Mouse (Mus musculus) left cerebral cortex, adult 9 months (tissue): ENCODE data around the gene Lpin2.

Experiments
- DNase-seq, 2 experiments: peaks; one replicate each; pipeline ENCODE4 v3.0.0; 2022; ENCODE audit warnings: low spot score in 2 of 2

Gene Lpin2

GRCm38 (mm10) chr17:71203998-71204808, 21.8 kb downstream of the Lpin2 start:
- no peak for DNase-seq

DNA sequence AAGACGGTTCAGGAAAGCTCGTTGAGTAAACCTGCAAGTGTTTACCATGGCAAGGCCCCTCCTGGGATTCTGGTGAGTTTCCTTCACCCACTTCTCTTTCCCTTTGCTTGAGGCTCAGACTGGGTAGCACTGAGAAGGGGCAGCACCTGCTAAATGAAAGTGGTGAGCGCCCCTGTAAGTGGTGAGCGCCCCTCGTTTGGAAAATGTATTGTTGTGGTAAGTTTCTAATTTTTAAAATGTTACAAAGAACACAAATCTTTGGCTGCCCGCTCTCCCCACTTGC, 22.4 kb downstream of the Lpin2 start:
- DNase-seq: no peak

DNA sequence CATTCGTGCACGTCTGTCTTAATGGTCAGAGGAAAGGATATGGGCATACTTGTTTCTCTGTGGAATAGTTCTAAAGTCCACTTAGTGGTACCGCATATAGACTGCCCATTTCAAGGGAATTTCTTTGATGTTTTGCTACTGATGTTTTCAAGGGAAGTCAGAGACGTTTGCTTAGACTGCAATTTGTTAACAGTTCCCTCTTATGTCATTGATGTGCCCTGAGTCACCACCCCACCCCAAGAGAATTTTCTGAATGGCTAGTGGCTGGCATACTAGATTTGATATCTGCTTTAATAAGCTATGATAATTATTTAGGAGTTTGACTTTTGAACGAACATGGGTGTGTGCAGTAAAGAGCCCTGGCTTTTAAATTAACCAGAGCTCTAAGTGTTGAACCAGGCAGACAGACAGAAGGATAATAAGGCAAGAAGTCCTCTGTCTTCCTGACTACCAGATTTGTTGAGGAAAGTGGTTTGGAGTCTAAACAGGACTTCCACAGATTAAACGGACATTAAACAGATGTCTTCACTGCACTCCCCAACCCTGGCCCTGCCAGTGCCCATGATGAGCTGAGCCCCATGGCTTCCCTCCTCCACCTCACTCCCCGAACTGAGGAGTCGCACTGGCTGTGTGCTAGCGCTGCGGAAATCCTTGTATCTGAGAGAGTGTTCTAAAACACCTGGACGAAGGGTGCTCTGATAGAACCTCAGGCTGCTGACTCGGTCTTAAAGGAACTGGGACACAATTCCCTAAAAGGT, 24.0 kb downstream of the Lpin2 start:
- DNase-seq: no peak

GRCm38 (mm10) chr17:71207268-71207667, 24.9 kb downstream of the Lpin2 start:
- DNase-seq: no peak

- no peak for DNase-seq
These were observed 26.0 kb downstream of the Lpin2 start for GRCm38 (mm10) chr17:71208376-71208775.

DNA sequence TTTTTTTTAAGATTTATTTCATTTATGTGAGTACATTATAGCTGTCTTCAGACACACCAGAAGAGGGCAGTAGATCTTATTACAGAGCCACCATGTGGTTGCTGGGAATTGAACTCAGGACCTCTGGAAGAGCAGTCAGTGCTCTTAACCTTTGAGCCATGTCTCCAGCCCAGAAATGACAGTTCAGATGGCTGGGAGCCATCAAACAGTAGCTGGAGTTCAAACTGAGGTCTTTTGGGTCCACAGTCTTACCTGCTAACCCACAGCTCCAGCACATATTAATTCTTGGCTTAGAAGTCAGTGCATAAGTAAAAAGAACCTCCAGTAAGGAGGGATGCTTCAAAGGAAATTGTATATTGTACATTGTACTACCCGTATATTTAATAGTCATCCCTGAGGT, 26.6 kb downstream of the Lpin2 start:
- DNase-seq: no peak

- no peak for DNase-seq
These were observed 27.6 kb downstream of the Lpin2 start for GRCm38 (mm10) chr17:71209936-71210335.

DNA sequence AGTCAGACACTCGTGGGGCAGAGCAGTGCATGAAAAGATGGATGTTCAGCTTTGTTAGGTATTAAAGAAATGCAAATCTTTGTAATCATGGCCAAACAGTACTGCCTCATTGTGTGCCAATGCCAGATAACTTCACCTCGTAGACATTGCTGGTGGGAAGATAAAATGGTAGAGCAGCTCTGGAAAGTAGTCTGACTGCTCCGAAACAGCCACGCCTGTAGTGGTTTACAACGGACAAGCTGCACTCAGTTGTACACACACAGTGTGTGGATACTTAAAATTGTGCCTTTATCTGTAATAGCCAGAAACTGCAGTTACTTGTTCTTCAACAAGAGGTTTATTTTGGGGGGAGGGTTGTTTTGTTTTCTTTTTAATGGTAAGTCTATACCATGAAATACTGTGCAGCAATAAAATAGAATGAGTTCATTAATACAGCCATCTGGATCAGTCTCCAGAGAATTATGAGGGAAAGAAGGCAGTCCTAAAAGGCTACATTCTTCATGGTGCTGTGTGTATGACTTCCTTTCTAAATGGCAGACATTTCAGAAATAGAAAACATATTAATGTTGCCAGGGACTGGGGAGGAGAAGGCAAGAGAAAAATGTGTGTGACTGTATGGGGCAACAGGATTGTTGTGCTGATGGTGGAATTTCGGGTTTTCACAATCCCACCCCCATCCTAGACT, 29.7 kb downstream of the Lpin2 start:
- no peak for DNase-seq

GRCm38 (mm10) chr17:71213666-71214065, 31.3 kb downstream of the Lpin2 start:
- no peak for DNase-seq

DNA sequence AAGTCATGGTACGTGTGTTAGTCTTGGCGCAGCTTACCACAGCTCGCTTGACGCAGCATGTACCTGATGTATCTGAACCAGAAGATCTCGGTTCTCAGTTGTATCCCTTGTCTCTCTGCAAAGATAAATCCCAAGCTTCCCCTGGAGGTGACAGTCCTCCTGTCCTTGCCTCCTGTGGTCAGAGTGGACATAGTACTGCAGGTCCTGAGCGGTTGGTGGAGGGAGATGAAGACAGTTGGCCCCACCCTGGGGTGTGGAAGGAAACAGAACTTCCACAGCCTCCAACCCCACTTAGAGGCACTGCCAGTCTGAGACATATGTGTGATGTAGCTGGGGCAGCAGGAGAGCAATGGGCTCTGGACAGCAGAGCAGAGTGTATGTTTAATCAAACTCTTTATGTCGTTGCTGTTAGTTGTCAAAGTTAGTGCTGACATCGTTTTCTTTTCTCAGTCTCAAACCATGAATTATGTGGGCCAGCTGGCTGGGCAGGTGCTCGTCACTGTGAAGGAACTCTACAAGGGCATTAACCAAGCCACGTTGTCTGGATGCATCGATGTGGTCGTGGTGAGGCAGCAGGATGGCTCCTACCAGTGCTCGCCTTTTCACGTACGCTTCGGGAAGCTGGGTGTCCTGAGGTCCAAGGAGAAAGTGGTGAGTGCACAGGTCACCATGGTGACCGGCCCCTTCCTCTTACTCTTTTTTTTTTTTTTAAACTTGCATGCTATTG, 32.3 kb downstream of the Lpin2 start:
- DNase-seq: no peak

DNA sequence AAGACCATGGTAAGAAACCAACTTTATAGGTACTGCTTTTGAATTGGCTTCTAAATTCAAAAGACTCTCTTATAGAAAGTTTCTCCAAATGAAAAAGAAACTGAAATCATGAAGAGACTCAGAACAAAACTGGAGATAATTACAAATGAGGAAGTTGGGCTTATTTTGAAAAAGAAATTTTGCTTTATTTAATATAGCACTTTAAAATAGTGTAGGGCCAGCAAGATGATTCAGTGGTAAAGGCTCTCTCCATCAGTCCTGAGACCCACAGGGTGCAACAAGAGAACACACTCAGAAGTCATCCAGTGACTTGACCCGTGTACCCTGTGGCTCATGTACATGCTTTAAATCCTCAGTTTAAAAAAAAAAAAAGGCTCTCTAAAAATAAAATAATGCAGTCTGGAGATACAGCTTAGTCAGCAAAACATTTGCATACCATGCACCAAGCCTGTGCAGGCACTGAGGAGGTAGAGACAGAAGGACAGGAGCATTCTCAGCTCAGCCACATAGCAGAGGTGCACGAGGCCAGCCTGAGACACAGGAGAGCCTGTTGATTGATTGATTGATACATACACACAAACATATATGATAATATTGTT, 33.0 kb downstream of the Lpin2 start:
- DNase-seq: no peak

GRCm38 (mm10) chr17:71216263-71216662, 33.9 kb downstream of the Lpin2 start:
- DNase-seq: no peak

- DNase-seq: no peak
These were observed 34.8 kb downstream of the Lpin2 start for GRCm38 (mm10) chr17:71217111-71217685.

- DNase-seq: no peak
These were observed 39.0 kb downstream of the Lpin2 start for GRCm38 (mm10) chr17:71221383-71221782.

DNA sequence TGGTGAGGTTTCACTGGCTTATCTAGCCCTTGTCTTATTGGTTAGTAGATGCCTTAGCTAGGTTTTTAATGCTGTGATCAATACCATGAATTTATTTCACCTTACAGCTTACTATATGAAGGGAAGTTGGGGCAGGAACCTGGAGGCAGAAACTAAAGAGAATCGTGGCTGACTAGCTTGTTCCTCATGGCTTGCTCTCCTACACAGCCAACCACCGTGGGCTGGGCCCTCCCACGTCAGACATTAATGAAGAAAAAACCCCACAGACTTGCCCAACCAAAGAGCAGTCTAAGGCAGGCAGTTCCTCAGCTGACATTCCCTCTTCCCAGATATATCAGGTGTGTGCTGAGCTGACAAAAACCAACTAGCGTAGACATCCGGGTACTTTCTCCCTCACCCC, 41.3 kb downstream of the Lpin2 start:
- DNase-seq: peak in 1 of 2 experiments; percentile 19

DNA sequence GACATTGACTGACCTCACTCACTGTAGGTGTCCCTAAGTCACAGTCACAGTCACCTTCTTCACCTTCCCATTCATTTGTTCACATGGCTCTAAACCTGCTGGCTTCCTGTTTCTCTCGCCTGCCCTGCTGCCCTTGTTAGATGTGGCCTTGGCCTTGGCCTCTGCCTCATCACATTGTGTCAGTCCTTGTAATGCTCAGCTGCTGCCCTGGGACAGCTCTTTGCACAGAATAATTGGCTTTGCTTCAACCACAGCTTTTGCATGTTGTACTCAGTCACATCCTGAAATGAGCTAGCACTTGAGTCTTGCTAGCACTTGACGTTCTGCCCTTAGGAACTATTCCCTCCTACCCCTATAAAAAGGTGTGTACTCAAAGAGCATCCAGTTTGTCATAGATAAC, 42.2 kb downstream of the Lpin2 start:
- no peak for DNase-seq

GRCm38 (mm10) chr17:71225091-71225490, 42.7 kb downstream of the Lpin2 start:
- DNase-seq: no peak

DNA sequence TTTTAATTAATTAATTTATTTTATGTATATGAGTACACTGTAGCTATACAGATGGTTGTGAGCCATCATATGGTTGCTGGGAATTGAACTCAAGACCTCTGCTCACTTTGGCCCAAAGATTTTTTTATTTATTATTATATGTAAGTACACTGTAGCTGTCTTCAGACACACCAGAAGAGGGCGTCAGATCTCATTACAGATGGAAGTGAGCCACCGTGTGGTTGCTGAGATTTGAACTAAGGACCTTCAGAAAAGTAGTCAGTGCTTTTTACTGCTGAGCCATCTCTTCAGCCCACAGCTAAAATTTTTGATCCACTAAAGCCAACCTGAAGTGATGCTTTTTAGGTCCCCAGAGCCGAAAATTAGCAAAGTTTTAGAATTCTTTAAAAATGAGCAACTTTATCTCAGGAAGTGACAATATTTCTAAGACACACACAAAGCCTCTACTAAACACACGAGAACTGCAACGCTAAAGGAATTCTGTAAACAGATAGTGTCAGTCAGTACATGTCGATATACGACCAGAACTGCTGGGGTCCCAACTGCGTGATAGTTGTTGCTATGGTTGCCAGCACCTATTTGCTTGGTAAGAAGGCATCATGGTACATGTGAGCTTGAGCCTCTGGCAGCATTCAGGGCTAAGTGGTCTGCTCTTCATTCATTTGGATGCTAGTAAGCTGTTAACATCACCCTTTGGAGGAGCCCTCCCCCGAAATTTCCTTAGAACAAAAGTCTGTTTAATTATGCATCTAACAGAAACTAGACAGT, 45.0 kb downstream of the Lpin2 start:
- DNase-seq: no peak

DNA sequence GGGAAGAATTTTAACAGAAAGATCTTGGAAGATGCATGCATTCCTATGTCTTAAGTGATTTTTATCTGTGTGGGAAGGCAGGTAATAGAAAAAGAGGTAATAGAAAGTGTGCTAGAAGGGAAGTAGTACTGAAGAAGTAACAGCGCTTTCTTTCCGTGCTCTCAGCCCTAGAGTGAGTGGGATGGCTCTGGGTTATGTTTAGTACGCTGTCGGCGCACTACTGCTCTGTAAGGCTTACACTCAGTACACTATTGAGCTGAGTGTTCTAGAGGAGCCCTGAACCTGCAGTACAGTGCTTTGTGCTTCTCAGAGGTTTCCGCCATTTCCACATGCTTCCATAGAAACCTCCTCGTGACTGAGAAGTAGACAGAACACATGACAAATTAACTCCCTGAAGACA, 46.3 kb downstream of the Lpin2 start:
- DNase-seq: no peak

- no peak for DNase-seq
These were observed 47.8 kb downstream of the Lpin2 start for GRCm38 (mm10) chr17:71230108-71230709.
